Mouse (Mus musculus) liver, embryonic 14.5 days (tissue): ENCODE measurements at regions not wholly inside any gene's neighbourhood (a gene's known extent, or its start where the extent isn't known, plus 50 kb on each side); places are given as distances from the start of the nearest gene placed in this dataset.

Source experiments
- ATAC-seq: fragments of 200-750 bp; cut with Nextera tagmentation; 2 replicates; pipeline ENCODE4 v1.8.0; 2017; ENCODE audit warnings: moderate number of reproducible peaks, mild to moderate bottlenecking, moderate library complexity; ENCODE audit not compliant: insufficient read depth
- DNase-seq, 3 experiments: peaks; one replicate each; pipeline ENCODE4 v3.0.0-alpha.2; 2012 to 2013; ENCODE audit warnings: low read depth in 3 of 3, low spot score in 3 of 3
- H3K27ac ChIP-seq: fragments of 300-500 bp; sonication (generic); 2 replicates; pipeline ENCODE4 v1.5.1; 2014; ENCODE audit warnings: moderate library complexity, mild to moderate bottlenecking, control low read depth, inconsistent platforms
- H3K27me3 ChIP-seq: fragments of 300-500 bp; sonication (generic); 2 replicates; pipeline ENCODE4 v1.6.1; 2014; ENCODE audit warnings: mild to moderate bottlenecking, low read length, moderate library complexity; ENCODE audit not compliant: control insufficient read depth, insufficient read depth
- H3K36me3 ChIP-seq: fragments of 300-500 bp; sonication (generic); replicated peaks from 2 replicates; pipeline ENCODE4 v1.6.1; 2014; ENCODE audit warnings: low read depth; ENCODE audit not compliant: control insufficient read depth, insufficient read depth
- H3K4me1 ChIP-seq, 2 experiments: fragments of 200-500 bp in 1 of 2; fragments of 300-500 bp in 1 of 2; sonication (generic) in 1 of 2; replicated peaks; 2 replicates each; pipeline ENCODE4 v1.6.1; 2012 to 2014; ENCODE audit warnings: antibody characterized with exemption in 1 of 2, inconsistent platforms in 1 of 2, low read length in 1 of 2; ENCODE audit not compliant: control insufficient read depth in 2 of 2, insufficient read depth in 2 of 2
- H3K4me2 ChIP-seq: fragments of 300-500 bp; sonication (generic); 2 replicates; pipeline ENCODE4 v1.6.1; 2014; ENCODE audit warnings: low read depth, mild to moderate bottlenecking, control low read depth, moderate library complexity
- H3K4me3 ChIP-seq, 2 experiments: fragments of 200-500 bp in 1 of 2; fragments of 300-500 bp in 1 of 2; sonication (generic) in 1 of 2; 2 replicates each; pipeline ENCODE4 v1.5.1; 2012 to 2014; ENCODE audit warnings: low read depth in 2 of 2, low read length in 2 of 2, mild to moderate bottlenecking in 2 of 2, control low read depth in 1 of 2, inconsistent platforms in 1 of 2, moderate library complexity in 1 of 2; ENCODE audit not compliant: insufficient read depth in 1 of 2
- H3K9ac ChIP-seq: fragments of 300-500 bp; sonication (generic); replicated peaks from 2 replicates; pipeline ENCODE4 v1.6.1; 2014; ENCODE audit warnings: mild to moderate bottlenecking, control low read depth, moderate library complexity
- H3K9me3 ChIP-seq: fragments of 300-500 bp; sonication (generic); 2 replicates; pipeline ENCODE4 v1.6.1; 2016; ENCODE audit warnings: low read length, mixed read lengths; ENCODE audit not compliant: control insufficient read depth
- CTCF ChIP-seq: IDR thresholded peaks from 2 replicates; pipeline ENCODE4 v1.5.1; 2016; ENCODE audit warnings: antibody characterized with exemption, low read depth, control low read depth
- EP300 ChIP-seq: IDR thresholded peaks from 2 replicates; pipeline ENCODE4 v1.6.1; 2016; ENCODE audit warnings: antibody characterized with exemption, low read depth
- WGBS: fragments of 180-500 bp; shearing (Covaris S2); extraction: QIAGEN DNeasy Blood & Tissue Kit; methylation state at CpG from one replicate; pipeline ENCODE4 v1.1.7; 2014; ENCODE audit not compliant: insufficient replicate concordance; 5-methylcytosine and 5-hydroxymethylcytosine counted together

DNA sequence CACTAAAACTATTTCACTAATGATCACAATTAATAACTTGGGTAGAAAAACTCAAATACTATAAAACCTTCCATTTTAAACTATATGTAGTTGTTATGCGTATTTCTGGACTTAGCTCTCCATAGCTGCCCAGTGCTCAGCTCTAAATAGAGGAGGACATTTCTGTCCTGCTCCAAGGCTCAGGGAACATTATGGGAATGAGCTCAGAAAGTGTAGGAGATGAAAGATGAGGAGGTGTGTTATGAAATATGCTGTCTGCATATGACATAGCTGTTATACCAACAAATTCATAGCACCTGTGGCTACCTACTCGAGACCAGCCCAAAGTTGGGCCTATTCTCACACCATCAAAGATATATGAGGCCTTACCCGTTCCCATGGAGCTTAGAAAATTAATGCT is 106.3 kb downstream of the Aldh8a1 start:
- Histone ChIP-seq H3K9me3 (no peaks in the 10 kb centered on the region), H3K4me3 (no peak overlapping the region), H3K36me3 (no peaks in the 10 kb centered on the region), H3K27ac (no peak overlapping the region), H3K4me1 (0 out of 4 replicates have a peak, but pooled peaks cover 0 to 2% of the 10 kb centered on the region in 2 experiments), H3K4me2 (no peak overlapping the region), H3K9ac (no peak overlapping the region), H3K27me3 (no peaks in the 10 kb centered on the region)
- DNase-seq (no peak), ATAC-seq (no peak)
- 64% methylated on average over 3 of the region's 3 CpGs for WGBS
- TF ChIP-seq EP300, result no peak
- no peak for TF ChIP-seq CTCF

GRCm38 (mm10) chr10:21488374-21488930 is 104.5 kb upstream of the 1700020N01Rik start:
- DNase-seq, result no peak
- WGBS, result 73% methylated on average over 7 of the region's 7 CpGs
- Histone ChIP-seq H3K9me3 (no peaks in the 10 kb centered on the region), H3K9ac (no peak overlapping the region), H3K27me3 (no peaks in the 10 kb centered on the region), H3K4me2 (no peak overlapping the region), H3K36me3 (no peaks in the 10 kb centered on the region), H3K4me1 (no peaks in the 10 kb centered on the region), H3K27ac (no peak overlapping the region), H3K4me3 (no peak overlapping the region)
- TF ChIP-seq CTCF (no peak), EP300 (no peak)
- no peak for ATAC-seq

GRCm38 (mm10) chr10:21490910-21491309 is 102.0 kb upstream of the 1700020N01Rik start:
- ATAC-seq, result no peak
- Histone ChIP-seq H3K9ac (no peak overlapping the region), H3K27me3 (no peaks in the 10 kb centered on the region), H3K27ac (no peak overlapping the region), H3K4me2 (no peak overlapping the region), H3K4me3 (no peak overlapping the region), H3K36me3 (no peaks in the 10 kb centered on the region), H3K9me3 (no peaks in the 10 kb centered on the region), H3K4me1 (no peaks in the 10 kb centered on the region)
- TF ChIP-seq EP300 (no peak), CTCF (no peak)
- 34% methylated on average over 8 of the region's 8 CpGs for WGBS
- DNase-seq, result no peak

- H3K4me1 ChIP-seq, result no peaks in the 10 kb centered on the region
- H3K9me3 ChIP-seq, result no peaks in the 10 kb centered on the region
- no peak overlapping the region for H3K4me2 ChIP-seq
- H3K27ac ChIP-seq, result no peak overlapping the region
- no peaks in the 10 kb centered on the region for H3K27me3 ChIP-seq
- whole genome bisulfite sequencing, result 67% methylated on average over 7 of the region's 7 CpGs
- DNase-seq, result no peak
- no peak overlapping the region for H3K4me3 ChIP-seq
- H3K36me3 ChIP-seq, result no peaks in the 10 kb centered on the region
- TF ChIP-seq CTCF (no peak), EP300 (no peak)
- ATAC-seq, result no peak
- H3K9ac ChIP-seq, result no peak overlapping the region
Observed at GRCm38 (mm10) chr10:21492254-21492894, 100.6 kb upstream of the 1700020N01Rik start.

- Histone ChIP-seq H3K9me3 (no peaks in the 10 kb centered on the region), H3K27ac (no peak overlapping the region), H3K4me2 (no peak overlapping the region), H3K4me1 (no peaks in the 10 kb centered on the region), H3K27me3 (no peaks in the 10 kb centered on the region), H3K4me3 (no peak overlapping the region), H3K36me3 (no peaks in the 10 kb centered on the region), H3K9ac (no peak overlapping the region)
- DNase-seq (no peak), ATAC-seq (no peak)
- TF ChIP-seq CTCF, result no peak
- TF ChIP-seq EP300, result no peak
- WGBS, result 54% methylated on average over 1 of the region's 1 CpGs
Observed at GRCm38 (mm10) chr10:21494536-21494935, 98.4 kb upstream of the 1700020N01Rik start.
